Mouse (Mus musculus): ENCODE results near the gene Snrnp35.
"Not testable (repeated sequence)": the region's sequence is repeated elsewhere in the genome, so short reads cannot be mapped to it uniquely, and the experiment has no call there.

Gene Snrnp35

DNA sequence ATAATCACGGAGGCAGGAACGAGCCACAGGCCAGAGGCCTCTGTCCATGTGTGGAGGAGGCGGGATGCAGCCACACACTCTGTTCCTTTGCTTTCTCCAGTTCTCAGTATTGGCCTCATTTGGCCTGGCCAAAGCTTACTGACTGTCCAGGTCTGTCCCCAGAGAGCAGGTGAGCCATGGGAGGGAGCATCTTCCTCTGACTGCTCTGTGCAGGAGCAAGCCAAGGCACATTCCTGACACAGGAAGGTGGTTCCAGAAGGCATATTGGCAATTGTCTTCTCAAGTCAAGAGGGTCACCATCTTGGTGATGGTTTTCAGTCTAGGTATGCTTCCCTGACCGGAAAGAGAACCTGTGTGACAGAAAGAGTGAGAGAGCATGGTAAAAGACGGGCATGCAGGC lies 19.5 kb upstream of the Snrnp35 start:
- DNase-seq = no peak

DNA sequence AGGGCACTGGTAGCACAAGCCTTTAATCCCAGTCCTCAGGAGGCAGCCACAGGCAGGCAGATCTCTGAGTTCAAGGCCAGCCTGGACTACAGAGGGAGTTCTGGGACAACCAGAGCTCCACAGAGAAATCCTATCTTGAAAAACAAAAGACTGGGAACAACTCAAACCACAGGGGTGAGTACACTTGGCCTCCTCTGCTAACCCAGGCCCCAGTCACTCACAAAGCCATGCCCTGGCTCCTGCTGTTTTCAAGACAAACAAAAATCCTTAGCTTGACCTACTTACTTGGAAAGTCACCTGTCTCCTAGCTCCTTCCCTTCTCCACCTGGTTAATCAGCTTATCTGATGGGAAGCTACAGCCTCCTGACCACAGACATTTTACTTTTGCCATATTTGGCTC lies 18.0 kb upstream of the Snrnp35 start:
- no peak for DNase-seq

DNA sequence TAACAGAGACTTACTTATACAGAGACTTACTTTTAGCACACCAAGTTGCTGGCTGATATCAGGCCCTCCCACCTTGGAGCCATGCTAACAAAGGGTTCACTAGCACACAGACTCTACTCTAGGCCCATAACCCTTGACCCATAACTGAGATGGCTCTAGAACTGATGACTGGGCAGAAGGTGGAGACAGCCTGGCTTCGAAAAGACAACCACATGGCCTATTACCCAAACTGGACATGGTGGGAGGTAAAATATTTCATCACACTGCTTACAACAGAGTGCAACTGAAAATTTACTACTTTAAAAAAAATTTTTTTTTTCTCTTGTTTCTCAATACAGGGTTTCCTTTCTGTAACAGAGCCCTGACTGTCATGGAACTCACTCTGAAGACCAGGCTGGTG lies 15.2 kb upstream of the Snrnp35 start:
- DNase-seq = no peak

DNA sequence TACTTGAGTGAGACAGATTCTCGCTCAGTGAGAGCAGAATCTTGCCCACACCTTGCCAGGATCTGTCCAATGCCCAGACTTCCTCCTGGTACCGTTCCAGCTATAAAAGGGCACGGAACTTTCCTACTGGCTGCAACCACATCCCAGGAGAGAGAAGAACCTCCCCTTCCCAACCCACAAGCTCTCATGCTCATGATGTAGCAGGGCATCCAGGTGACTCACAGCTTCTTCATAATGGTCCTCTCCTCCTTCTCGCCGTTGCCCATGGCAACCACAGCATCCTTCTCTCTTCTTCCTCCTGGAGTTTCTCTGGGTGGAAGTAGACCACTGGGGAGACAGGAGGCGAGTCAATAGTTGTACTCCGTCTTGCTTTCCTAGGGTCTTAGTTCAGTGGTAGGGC lies 14.6 kb upstream of the Snrnp35 start:
- no peak for DNase-seq

DNA sequence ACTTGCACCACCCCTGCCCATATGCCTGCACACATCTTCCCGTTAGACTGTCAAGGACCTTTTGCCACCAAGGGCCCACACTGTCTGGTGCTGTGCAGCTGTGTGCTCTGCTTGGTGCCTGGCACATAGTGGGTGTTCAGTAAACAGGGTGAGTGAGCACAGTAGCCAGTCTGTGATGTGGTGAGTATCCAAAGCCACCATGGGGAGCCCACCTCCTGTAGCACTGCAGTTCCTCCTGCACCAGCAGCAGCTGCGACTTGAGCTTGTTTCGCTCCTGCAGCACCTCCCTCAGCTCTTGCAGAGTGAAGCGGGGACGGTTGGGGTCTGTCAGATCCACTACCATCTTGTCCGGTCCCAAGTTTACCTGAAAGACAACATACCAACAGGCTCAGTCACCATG lies 13.4 kb upstream of the Snrnp35 start:
- DNase-seq = peak; percentile 67

DNA sequence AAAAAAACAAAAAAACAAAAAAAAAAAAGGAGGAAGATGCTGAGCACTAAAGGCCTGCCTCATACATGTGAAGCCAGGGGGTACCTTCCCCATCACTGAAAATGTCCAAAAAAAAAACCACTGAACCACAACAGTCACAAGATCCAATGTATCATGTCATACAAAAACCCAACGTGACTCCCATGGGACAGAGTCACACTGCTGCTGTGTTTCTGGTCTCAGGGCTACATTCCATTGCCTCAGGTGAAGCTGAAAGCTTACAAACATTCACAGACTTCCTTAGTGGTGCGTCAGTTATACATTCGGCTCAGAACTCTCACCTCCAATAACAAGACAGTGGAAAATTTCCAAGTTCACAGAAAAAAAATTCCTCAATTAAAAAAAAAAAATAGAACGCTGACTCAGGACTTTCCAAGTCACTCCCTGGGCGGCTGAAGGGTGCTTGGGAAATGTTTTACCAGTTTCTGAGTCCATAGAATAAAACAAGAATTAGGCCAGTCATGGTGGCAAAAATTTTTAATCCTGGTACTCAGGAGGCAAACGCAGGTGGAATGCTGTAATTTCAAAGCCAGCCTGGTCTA lies 12.3 kb upstream of the Snrnp35 start:
- no peak for DNase-seq

DNA sequence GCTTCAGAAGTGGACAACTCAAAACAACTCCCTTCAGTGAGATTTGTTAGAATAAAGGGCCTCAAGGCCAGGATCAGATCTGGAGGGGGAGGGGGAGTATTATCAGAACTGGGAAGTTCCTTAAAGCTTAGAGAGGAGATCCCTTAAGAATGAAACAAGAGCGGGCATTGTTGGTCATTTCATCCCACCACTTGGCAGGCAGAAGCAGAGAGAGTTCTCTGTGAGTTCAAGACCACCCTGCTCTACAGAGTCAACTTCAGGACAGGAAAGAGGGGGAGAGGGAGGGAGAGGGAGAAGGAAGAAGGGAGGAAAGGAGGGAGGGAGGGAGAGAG lies 4.1 kb upstream of the Snrnp35 start:
- DNase-seq = no peak

DNA sequence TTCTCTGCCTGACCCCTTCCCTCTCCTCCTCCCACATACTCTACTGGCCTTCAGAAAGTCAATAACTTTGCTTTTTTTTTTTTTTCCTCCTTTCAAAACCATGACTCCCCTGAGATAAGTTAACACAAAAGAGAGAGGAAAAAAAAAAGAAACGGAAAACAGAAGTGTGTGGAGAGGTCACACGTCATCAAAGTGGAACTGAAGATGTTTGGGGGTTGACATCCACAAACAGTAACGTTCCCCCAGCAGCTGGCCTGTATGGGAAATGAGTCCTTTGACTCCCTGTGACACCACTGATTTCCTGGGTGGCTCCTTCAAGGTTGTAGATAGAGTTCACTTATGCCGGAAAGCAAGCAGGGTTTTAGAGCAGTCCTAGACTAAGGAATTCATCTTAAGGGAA lies 2.8 kb upstream of the Snrnp35 start:
- DNase-seq = no peak

DNA sequence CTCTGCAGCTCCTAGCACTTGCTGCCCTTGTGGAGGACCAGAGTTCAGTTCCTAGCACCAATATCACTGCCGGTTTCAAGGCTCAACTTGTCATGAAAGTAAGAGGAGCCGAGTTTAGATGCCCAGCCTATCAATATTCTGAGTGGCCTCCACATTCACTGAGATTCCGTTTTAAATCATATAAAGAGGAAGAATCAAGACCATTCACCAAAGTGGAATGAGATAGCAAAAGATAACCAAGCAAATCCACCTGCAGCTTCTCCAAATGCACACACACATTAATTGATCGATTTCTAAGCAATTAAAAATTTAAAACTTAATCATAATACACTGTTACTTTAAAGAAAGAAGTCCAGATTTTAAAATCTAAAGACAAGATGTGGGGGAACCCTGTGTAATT lies 1.2 kb upstream of the Snrnp35 start:
- no peak for DNase-seq

DNA sequence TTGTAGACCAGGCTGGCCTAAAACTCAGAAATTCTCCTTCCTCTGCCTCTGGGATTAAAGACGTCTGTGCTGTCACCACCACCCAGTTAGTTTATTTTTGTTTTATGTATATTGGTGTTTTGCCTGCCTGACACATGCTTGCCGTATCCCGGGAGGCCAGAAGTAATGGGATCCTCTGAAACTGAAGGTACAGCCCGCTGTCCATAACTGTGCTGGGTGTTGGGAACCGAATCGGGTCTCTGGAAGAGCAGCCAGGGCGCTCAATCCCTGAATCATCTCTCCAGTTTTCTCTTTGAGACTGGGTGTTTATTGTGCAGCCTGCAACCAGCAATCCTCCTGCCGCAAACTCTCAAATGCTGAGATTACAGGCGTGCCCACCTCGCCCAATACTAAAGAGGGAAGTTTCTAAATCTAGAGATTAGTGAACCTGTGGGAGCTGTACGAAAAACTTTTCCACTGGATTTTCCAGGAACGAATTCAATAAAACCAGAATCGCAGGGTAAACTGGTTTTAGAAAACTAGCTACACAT lies 433 bp upstream of the Snrnp35 start:
- DNase-seq = peak; percentile 36

DNA sequence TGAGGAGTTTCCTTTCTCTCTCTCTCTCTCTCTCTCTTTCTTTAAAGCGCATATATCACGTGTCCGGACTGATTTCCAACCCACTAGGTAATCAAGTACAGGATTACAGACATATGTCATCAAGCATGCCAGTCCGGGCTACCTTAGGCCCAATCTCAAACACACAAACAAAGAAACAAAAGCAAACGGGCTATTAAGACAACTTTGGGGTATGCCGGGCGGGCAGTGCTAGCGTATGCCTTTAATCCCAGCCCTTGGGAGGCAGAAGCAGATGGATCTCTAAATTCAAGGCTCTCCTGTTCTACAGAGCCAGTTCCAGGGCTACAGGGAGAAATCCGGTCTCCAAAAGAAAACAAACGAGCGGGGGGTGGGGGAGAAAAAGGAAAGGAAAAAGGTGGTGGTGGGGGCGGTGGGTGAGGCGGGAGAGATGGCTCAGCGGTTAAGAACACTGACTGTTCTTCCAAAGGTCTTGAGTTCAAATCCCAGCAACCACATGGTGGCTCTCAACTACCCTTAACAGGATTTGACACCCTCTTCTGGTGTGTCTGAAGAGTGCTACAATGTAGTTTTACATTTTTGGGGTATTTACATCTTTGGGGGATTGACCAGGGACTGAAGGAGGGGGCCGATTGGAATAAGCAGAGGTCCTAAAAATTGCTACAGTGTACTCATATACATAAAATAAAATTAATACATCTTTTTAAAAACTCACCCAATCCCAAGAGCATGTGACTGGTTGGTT lies 892 bp downstream of the Snrnp35 start:
- DNase-seq = peak; percentile 47

DNA sequence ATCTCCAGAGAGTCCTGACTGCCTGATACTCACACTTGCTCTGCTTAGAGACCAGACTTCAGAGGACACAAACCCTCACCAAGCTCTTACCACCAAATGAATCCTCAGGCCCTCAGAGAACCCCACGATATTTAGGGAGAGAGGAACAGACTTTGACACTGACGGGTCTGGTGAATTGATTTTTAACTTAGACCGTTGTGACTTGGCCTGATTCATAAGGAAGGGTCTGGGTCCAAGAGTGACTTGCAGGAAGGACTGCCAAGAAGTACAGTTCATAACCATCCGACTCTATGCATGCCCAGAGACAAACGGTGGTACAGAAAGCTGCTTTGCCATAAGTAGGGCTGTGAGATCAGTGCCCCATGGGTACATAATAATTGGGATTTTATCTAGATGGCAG lies 2.7 kb downstream of the Snrnp35 start:
- DNase-seq = no peak

DNA sequence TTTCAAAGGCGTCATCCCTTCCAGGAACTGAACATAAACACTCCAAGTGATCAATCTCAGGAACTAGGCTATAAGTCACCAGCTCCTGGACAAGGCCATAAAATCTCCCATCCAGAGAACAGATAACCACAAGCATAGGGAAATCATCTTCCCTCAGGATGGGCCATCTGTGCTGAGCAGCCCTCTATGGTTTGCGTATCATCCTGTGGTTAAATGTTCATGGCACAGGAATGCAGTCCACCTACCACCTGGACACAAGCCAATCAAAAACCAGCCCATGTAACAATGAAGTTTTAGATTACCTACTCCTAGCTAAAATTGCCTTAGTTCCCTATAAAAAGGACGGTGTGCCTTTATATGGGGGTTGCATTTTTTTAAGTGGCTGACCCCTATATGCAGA lies 6.0 kb downstream of the Snrnp35 start:
- no peak for DNase-seq

DNA sequence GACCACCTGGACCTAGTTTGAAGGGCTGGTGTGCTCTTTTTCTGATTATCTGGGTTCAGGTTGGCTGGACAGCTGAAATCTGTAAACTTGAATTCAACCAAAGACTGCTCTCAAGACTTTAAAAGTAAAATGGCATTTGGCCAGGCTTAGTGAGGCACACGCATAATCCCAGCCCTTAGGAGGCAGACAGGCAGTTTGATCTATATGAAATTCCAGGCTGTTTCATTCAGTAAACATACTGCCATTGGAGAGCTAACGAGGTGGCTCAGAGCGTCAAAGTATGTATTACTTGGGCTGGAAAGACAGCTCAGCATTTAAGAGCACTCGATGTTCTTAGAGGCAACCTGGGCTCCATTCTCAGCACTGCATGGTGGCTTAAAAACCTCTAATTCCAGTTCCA lies 8.8 kb downstream of the Snrnp35 start:
- DNase-seq = no peak

DNA sequence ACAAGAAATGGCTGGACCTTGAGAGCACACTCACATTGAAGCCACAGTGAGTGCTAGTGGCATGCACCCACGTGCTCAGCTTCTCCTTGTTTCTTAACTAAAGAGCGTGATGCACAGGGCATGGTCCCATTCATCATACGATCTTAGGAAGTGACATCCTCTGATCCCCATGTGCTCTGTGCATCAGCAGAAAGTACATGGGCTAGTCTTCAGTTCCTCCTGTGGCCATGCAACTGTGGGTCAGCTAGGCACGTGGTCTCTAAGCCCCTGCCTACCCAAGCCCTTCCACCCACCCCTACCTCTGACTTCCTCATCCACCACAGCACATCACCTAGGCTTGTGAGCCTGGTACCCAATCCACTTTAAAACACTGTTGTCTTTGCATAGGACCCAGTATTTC lies 9.7 kb downstream of the Snrnp35 start:
- no peak for DNase-seq

DNA sequence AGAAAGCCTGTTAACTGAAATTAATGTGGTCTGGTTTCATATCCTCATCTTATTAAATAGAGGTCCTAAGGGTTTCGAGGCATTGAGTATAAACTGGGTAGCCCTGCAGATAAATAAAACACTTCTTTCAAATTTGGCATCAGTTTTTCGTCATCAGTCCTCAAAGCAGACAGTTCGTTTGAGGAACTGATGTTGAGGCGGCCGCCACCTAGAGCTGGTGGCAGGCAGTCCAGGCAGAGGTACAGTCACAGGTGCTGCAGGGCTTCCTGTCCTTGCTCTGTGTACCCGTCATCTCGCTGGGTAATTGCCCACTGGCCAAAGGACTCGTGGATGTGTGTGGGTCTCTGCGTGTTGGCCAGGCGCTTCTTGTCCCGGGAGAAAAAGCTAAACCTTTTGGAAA lies 10.5 kb downstream of the Snrnp35 start:
- DNase-seq = no peak

DNA sequence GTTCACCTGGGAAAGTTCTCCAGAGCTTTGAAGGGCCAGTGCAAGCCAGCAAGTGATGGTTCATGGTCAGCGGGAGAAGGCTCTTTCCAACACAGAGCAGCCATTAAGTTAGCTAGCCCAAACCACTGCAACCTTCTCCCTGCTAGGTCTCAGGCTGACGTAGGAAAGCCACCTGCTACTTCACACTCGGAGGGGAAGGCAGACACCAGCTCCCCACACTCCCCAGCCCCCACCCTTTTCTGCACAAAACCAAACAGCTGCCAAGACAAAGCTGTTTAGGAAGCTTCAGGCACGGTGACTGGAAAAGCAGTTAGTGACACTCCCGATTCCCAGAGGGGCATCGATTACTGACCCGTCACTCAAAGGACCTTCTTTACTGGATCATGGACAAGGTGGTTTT lies 12.6 kb downstream of the Snrnp35 start:
- peak; percentile 66 for DNase-seq

DNA sequence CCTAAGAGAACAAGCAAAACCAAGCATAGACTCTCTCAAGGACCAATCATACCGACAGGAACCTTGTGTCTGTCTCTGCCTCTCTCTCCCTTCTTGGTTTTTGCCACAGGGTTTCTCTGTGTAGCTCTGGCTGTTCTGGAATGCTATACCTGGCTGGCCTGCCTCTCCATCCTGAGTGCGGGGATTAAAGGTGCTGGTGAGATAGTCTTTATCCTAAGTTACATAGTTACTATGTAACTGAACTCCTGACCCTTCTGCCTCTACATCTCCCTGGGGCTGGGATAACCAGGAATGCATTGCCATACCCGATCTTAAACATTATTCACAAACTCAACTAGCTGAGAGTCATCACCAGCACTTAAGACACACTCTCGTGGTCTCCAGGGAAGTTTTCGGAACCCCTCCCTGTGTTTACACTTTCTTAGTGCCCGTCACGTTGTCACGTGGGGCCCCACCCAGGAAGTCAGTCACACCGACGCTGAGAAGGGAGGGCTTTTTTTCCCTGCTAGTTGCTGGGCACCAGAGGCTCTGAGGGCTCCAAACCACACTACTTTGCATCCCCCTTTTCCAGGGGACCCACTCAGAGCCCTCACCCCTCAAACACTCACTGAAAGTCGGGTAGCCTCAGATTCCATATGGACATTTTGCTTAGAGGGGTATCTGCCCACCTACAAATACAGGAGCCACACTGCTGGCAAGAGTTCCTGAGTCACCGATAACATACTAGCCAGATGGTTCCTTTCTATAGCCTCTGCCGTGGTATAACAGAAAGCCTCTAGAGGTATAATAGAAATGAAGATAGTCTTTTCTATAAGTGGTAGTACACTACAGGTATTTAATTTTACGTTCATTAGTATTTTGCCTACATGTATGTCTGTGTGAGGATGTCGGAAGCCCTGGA lies 13.9 kb downstream of the Snrnp35 start:
- peak; percentile 57 for DNase-seq

DNA sequence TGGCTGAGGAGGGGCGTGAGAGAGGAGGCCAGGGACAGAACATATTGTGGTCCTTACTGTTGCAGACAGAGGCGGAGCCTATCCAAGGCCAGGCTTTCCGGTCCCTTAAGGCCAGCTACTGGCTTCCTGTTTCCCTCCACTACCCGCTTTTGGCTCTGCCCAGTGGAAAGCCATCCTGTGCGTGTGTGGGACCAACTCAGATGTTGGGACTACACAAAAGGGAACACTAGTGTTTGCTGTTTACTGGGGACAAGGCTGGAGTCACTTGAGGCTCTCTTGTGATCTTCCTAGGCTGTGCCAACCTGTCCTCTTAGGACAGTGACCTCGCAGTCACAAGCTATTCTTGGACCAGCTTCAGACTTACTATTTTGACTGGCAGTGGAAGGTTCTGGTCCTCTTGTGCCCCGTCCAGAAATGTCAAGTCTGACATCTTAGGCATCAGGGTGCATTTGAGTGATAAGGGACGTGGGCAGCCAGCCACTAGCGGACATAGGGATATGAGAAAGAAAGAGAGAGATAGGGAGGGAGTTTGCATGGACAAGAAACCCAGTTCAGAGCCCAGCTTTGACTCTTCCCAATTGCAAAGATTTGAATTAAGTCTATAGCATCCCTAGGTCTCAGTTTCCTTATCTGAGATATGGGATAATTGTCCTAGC lies 15.4 kb downstream of the Snrnp35 start:
- DNase-seq = no peak

DNA sequence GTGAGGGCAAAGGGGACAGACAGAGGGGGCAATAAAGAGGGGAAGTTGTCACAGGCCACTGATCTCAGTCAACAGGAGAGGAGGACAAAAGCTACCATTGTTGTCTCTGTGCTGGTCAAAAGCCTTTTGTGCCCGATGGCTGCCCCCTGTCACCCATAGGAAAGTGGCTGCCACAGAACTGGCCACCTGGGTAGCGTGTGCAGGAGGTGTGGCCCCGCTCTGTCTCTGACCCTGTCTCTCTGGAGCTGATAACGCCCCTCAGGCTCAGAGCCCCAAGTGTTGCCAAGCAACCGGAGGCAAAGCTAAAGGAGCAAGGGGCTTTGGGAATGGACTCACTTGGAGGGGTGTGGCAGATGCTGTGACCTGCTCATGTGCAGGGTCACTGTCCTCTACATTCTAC lies 16.1 kb downstream of the Snrnp35 start:
- no peak for DNase-seq

DNA sequence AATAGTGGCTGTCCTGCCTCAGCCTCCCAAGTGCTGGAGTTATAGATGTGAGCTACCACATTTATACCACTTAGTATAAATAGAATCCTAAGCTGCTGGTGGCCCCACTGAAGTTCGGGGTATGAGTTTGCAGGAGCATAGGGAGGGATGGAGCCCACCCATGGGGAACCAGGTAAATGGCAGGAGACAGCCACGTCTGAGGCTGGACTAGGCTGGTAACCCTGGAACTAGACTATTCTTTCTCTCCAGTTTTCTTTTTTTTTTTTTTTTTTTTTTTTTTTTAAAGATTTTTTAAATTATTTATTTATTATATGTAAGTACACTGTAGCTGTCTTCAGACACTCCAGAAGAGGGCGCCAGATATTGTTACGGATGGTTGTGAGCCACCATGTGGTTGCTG lies 17.1 kb downstream of the Snrnp35 start:
- not testable (repeated sequence) for DNase-seq

DNA sequence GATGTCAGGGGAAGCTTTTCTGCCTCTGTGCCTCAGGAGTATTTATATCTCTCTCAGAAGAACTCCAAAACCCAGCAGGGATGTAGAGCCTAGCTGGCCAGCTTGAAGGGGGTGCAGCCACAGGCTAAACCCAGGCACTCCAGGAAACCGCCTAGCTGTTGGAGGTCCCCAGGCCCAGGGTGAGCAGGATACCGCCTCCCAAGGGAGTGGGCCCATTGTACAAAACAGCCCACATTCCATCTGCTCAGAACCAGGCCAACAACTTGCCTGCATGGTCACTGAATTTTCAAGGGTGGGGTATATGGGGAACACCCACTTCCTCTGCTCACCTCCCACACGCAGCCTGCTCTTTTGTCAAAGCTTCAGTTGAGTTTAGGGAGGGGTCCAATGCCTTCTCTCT lies 17.6 kb downstream of the Snrnp35 start:
- DNase-seq = no peak

DNA sequence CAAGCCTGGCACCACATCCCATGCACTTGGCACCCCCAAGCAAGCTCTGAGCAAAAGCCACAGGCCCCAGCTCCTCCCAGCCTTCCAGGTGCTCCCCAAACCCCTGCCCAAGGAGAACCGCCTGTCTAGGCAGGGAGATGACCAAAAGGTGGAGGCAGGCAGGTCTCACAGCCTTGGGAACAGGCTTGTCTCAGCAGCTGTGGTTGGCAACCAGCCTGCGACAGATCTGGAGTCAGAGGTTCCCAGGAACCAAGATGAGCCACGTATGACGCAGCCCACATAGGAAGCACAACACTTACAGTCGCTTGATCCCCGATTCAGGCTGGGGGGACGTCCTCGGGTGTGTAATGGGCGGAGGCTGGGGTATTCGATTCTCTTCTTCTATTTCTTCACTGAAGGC lies 18.6 kb downstream of the Snrnp35 start:
- DNase-seq = no peak

Data from thymus, postnatal 4 days (tissue).